Mouse (Mus musculus) v-Abl transformed pro-B cells (cell line): ENCODE measurements at regions not wholly inside any gene's neighbourhood (a gene's known extent, or its start where the extent isn't known, plus 50 kb on each side); places are given as distances from the start of the nearest gene placed in this dataset.

ENCODE experiments used
- in situ Hi-C, 2 experiments: fragments of 400-800 bp; cut with MboI; formaldehyde crosslinking; loops; one replicate each; pipeline ENCODE4 v1.15.1; 2025; ENCODE audit not compliant: unreplicated experiment in 2 of 2

GRCm38 (mm10) chr3:149147916-149148315, 157.6 kb upstream of the Adgrl2 start:
- in situ Hi-C loops, result no loop called here

- in situ Hi-C loops, result no loop called here
These were observed 156.3 kb upstream of the Adgrl2 start for GRCm38 (mm10) chr3:149146673-149147072.

- in situ Hi-C loops, result no loop called here
These were observed 150.1 kb upstream of the Adgrl2 start for GRCm38 (mm10) chr3:149140461-149140860.

- in situ Hi-C loops, result no loop called here
These were observed 143.9 kb upstream of the Adgrl2 start for GRCm38 (mm10) chr3:149134028-149134938.

- in situ Hi-C loops, result no loop called here
These were observed 128.5 kb upstream of the Adgrl2 start for GRCm38 (mm10) chr3:149118806-149119205.

GRCm38 (mm10) chr3:149117684-149118056, 127.3 kb upstream of the Adgrl2 start:
- in situ Hi-C loops, result no loop called here

GRCm38 (mm10) chr3:149117018-149117683, 126.8 kb upstream of the Adgrl2 start:
- in situ Hi-C loops, result no loop called here

GRCm38 (mm10) chr3:149116604-149117003, 126.2 kb upstream of the Adgrl2 start:
- in situ Hi-C loops, result no loop called here

- in situ Hi-C loops, result no loop called here
These were observed 125.5 kb upstream of the Adgrl2 start for GRCm38 (mm10) chr3:149115901-149116300.

- in situ Hi-C loops, result no loop called here
These were observed 122.5 kb upstream of the Adgrl2 start for GRCm38 (mm10) chr3:149112878-149113277.

GRCm38 (mm10) chr3:149111529-149112439, 121.4 kb upstream of the Adgrl2 start:
- in situ Hi-C loops, result no loop called here

GRCm38 (mm10) chr3:149110831-149111230, 120.5 kb upstream of the Adgrl2 start:
- in situ Hi-C loops, result no loop called here

GRCm38 (mm10) chr3:149105709-149106450, 115.5 kb upstream of the Adgrl2 start:
- in situ Hi-C loops, result no loop called here

GRCm38 (mm10) chr3:149105181-149105580, 114.8 kb upstream of the Adgrl2 start:
- in situ Hi-C loops, result no loop called here

GRCm38 (mm10) chr3:149104080-149104479, 113.7 kb upstream of the Adgrl2 start:
- in situ Hi-C loops, result no loop called here

- in situ Hi-C loops, result no loop called here
These were observed 113.1 kb upstream of the Adgrl2 start for GRCm38 (mm10) chr3:149103469-149103868.

- in situ Hi-C loops, result no loop called here
These were observed 112.5 kb upstream of the Adgrl2 start for GRCm38 (mm10) chr3:149102846-149103245.

GRCm38 (mm10) chr3:149101785-149102184, 111.4 kb upstream of the Adgrl2 start:
- in situ Hi-C loops, result no loop called here

- in situ Hi-C loops, result no loop called here
These were observed 108.4 kb upstream of the Adgrl2 start for GRCm38 (mm10) chr3:149098764-149099163.

GRCm38 (mm10) chr3:149097026-149097425, 106.7 kb upstream of the Adgrl2 start:
- in situ Hi-C loops, result no loop called here
